Mouse (Mus musculus) cortical plate, adult 2 months (tissue): Measurements from ENCODE around the gene Hsdl2. TPM values are rescaled to one million over a fixed set of nuclear protein-coding genes. Genes with fewer than 3 reads are reported as not detected.

ENCODE experiments used
- H3K27ac ChIP-seq: fragments of 200-500 bp; 2 replicates; pipeline ENCODE4 v1.5.1; 2012; ENCODE audit warnings: low read length, control low read depth, inconsistent platforms; ENCODE audit not compliant: insufficient read depth
- H3K4me1 ChIP-seq: fragments of 200-500 bp; 2 replicates; pipeline ENCODE4 v1.6.1; 2011; ENCODE audit warnings: low read length; ENCODE audit not compliant: control insufficient read depth, insufficient read depth
- H3K4me3 ChIP-seq: fragments of 200-500 bp; 2 replicates; pipeline ENCODE4 v1.5.1; 2011; ENCODE audit warnings: mild to moderate bottlenecking, low read length, control low read depth; ENCODE audit not compliant: insufficient read depth
- CTCF ChIP-seq: fragments of 200-500 bp; IDR thresholded peaks from 2 replicates; pipeline ENCODE4 v1.5.1; 2011; ENCODE audit warnings: mild to moderate bottlenecking, control low read depth, low read length; ENCODE audit not compliant: insufficient read depth; ENCODE audit errors: extremely low read depth
- POLR2A ChIP-seq: fragments of 200-500 bp; IDR thresholded peaks from 2 replicates; pipeline ENCODE4 v1.6.1; 2011; ENCODE audit warnings: mild to moderate bottlenecking, low read length, control low read depth; ENCODE audit not compliant: insufficient read depth; ENCODE audit errors: extremely low read depth
- polyA plus RNA-seq: library from polyadenylated mRNA; depleted of rRNA; stranded (reverse); fragments of >200 nt; gene quantifications from 2 replicates; pipeline ENCODE4 v1.2.3, GENCODE M21; 2012

Hsdl2 gene
- polyA plus RNA-seq, 1 experiment: 36.2 TPM

DNA sequence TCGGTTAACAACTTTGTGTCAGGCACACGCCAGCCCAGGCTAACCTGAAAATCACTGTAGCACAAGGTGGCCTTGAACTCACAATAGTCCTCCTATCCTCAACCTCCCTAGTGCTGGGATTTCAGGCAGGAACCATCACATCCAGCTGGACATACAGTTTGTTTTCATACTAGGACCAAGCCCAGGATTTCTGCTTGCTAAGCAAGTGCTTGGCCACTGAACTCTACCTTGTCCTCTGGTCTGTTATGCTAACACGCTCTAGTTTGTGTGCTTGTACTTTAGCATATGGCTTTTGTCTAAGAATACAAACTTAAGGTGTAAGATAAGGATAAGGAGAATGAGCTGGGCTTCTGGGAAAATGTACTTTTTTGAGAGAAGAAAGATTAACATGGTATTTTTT, 63.1 kb downstream of the Hsdl2 start:
- no peak for TF ChIP-seq CTCF
- TF ChIP-seq POLR2A: no peak
- Histone ChIP-seq H3K4me1 (no peaks in the 10 kb centered on the region), H3K27ac (no peak overlapping the region), H3K4me3 (no peak overlapping the region)

DNA sequence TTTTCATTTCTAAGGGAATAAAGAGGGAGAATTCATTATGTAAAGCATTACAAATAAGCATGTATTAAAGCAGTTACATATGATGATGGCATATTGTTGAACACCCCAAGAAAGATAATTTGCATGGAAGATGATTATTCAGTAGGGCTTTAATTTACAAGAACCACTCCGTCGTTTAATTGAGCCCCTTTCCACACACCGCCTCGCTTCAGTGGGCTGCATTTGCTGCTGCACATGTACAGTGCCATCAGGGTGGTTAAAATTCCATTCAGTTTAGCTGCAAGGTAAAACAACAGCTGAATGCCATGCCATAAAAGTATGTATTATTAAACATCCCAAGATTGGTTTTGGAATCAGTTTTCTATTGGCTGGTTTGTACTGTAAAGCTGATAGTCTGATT, 63.6 kb downstream of the Hsdl2 start:
- Histone ChIP-seq H3K4me1 (no peaks in the 10 kb centered on the region), H3K4me3 (no peak overlapping the region), H3K27ac (no peak overlapping the region)
- TF ChIP-seq POLR2A (no peak), CTCF (no peak)

DNA sequence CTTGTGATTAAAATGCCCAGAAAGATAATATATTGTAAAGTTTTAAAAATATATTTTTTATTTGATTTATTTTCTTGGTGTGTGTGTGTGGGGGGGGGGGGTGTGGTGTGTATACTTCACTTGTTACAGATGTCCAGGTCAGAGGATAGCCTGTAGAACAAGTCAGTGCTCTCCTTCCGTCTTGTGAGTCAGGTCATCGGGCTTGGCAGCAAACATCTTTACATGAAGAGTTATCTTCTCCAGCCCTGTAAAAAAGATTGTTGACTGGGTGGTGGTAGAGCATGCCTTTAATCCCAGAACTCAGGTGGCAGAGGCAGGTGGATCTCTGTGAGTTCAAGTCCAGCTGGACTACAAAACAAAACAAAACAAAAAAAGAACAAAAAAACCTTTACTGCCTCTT, 64.2 kb downstream of the Hsdl2 start:
- H3K27ac ChIP-seq: no peak overlapping the region
- H3K4me1 ChIP-seq: no peaks in the 10 kb centered on the region

DNA sequence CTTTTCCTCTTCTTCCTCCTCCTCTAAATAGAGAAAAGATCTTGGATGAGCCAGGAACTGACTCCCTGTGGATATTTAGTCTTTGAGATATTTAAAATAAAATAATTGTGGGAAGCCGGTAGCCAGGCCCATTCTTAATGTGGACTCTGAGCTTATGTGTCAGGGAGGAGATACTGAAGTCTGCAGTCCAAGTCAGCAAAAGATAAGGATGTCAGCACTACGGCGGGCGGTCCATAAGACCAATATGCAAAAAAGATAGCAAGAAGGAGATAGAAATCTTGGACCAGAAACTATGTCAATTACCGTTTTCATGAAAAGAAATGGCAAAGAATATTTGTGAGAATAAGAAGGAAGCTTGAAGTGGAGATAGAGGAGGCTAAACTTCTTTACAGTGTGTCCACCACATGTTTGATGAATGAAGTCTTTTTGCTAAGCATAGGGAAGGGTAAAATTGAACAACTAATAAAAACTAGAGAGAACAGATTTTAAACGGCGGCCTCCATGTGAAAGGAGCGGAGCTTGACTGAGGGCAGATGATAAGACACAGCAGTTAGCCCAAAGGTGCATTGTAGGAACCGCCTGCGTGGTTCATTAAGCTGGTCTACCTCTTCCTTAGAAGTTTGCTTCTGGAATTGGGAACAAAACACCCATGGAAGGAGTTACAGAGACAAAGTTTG, 64.8 kb downstream of the Hsdl2 start:
- Histone ChIP-seq H3K4me1 (no peaks in the 10 kb centered on the region), H3K27ac (no peak overlapping the region), H3K4me3 (no peak overlapping the region)
- TF ChIP-seq CTCF (no peak), POLR2A (no peak)

More for the DNA sequence above, 64.2 kb downstream of the Hsdl2 start:
- TF ChIP-seq CTCF: no peak
- TF ChIP-seq POLR2A: no peak
- H3K4me3 ChIP-seq: no peak overlapping the region

- no peak overlapping the region for H3K27ac ChIP-seq
- TF ChIP-seq POLR2A: no peak
- H3K4me3 ChIP-seq: no peak overlapping the region
- H3K4me1 ChIP-seq: no peaks in the 10 kb centered on the region; the same call in 1 of the 2 replicates
Observed at GRCm38 (mm10) chr4:59649119-59649518, 67.8 kb downstream of the Hsdl2 start.

GRCm38 (mm10) chr4:59652166-59652681, 70.9 kb downstream of the Hsdl2 start:
- Histone ChIP-seq H3K4me1 (no peaks in the 10 kb centered on the region; the same call in 1 of the 2 replicates), H3K27ac (no peak overlapping the region), H3K4me3 (no peak overlapping the region)
- TF ChIP-seq POLR2A (no peak), CTCF (no peak)

DNA sequence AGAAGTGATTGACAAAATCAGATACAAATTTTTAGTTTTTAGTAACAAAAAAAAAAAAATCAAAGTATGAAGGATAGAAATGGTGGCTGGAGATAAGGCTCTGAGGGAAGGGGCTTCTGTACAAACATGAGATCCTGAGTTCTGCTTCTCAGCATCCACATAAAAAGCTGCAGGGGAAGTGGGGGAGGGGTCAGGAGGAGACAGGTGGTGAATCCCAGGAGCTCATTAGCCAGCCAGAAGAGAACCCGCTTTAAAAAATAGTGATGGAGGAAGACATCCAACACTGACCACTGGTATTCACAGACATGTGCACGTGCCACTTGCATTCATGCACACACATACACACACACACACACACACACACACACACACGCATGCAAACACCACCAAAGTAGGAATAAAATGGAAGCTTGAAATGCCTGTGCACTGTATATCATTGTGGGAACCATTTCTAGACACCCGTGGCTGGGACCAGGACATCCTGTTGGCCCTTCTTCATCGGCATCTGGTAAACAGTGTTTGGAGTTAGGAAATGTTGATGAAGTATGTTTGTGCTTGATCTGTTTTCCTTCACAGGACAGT, 74.8 kb downstream of the Hsdl2 start:
- no peak overlapping the region for H3K27ac ChIP-seq
- no peak overlapping the region for H3K4me3 ChIP-seq
- H3K4me1 ChIP-seq: no peaks in the 10 kb centered on the region; the same call in 1 of the 2 replicates
- TF ChIP-seq CTCF (no peak), POLR2A (no peak)

- Histone ChIP-seq H3K4me3 (no peak overlapping the region), H3K27ac (no peak overlapping the region), H3K4me1 (no peaks in the 10 kb centered on the region; the same call in 1 of the 2 replicates)
- no peak for TF ChIP-seq POLR2A
- TF ChIP-seq CTCF: no peak
Observed at GRCm38 (mm10) chr4:59662163-59662562, 80.8 kb downstream of the Hsdl2 start.

DNA sequence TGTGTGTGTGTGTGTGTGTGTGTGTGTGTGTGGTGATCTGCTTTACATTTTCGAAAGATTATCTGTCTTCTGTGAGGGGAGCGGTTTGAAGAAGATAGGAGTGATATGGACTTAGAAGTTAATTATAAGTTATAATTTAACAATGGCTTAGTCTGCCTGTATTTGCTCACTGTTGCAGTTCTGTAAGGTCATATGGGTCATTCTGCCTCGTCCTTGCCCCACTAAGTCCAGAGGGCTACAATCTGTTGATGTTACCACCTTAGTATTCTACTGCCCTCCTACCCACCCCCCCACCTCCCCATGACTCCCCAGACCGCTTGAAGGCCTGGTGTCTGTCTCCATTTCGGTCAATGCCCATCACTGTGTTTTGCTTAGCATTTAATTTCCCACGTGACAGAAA, 82.1 kb downstream of the Hsdl2 start:
- Histone ChIP-seq H3K4me3 (no peak overlapping the region), H3K27ac (no peak overlapping the region), H3K4me1 (no peaks in the 10 kb centered on the region; the same call in none of the 2 replicates)
- TF ChIP-seq POLR2A (no peak), CTCF (no peak)
